Mouse (Mus musculus) adipose tissue, adult 10 weeks (tissue): ENCODE data around the gene Cntrl. TPM values are rescaled to one million over a fixed set of nuclear protein-coding genes. Genes with fewer than 3 reads are reported as not detected.

Experiments used
- polyA plus RNA-seq: library from polyadenylated mRNA; stranded (reverse); fragments of 350-450 nt; fragmentation: Illumina TruSeq; extraction: RNeasy Lipid Tissue Mini Kit (QIAGEN cat#74804); gene quantifications from one replicate; pipeline ENCODE4 v1.2.3, GENCODE M21; 2014; ENCODE audit warnings: low read depth, low replicate concordance

Gene Cntrl
- 16.8 TPM for polyA plus RNA-seq

DNA sequence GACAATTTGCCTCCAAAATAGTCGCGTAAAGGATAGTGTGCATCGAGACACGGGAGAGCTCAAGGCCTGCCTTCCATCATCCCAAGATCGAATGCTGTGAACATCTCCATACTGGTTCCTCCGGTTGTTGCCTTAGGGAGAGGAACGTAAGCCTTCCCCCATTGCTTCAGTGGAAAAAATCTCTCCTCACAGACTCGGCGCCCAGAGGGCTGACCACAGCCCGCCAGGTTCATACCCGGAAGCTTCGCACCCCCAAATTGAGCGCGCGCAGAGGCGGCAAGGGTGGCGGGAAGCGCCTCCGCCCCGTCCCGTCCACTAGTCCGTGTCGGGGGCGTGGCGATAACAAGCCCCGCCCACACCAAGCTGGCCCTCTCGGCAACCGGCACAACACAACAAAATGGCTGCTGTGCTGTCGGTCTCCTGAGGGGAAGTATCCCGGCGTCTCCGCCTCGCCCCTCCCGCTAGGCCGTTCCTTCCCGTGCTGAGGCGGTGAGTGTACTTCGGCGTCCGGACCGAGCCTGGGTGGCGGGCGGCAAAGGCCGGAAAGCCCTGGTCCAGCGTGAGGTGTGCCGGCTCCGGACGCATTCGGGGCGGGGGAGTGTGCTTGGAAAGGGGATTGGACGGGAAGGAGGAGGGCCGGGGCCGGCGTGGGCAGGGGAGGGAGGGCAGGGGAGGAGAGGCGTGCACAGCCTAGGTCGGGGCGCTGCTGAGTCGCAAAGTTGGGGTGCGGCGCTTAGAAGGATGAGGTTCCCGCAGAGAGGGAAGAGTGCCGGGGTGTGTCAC, at the start of gene Cntrl:
Cntrl (plus strand) TSS at position 352 of the 783 bp plus-strand sequence.

DNA sequence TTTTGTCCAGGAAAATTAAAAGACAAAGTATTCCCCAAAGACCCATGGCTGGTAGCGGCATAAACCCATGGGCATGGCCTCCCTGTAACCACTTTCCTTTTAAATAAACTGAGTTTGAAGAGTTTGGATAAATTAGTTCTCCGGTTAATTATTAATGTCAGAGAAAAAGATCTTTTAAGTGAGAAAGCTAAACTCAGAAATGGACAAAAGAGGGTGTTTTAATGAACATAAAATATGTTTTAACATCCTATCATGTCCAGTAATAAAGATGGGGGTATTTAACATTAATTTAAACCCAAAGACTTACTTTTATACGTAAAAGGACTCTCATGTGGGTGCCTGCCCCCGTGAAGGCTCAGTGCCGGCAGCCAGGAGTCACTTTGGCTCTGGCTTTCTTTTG, 48.0 kb upstream of the Cntrl start, which contains the start of gene Hc:
Hc (minus strand) TSS at position 101 of the 400 bp plus-strand sequence.

DNA sequence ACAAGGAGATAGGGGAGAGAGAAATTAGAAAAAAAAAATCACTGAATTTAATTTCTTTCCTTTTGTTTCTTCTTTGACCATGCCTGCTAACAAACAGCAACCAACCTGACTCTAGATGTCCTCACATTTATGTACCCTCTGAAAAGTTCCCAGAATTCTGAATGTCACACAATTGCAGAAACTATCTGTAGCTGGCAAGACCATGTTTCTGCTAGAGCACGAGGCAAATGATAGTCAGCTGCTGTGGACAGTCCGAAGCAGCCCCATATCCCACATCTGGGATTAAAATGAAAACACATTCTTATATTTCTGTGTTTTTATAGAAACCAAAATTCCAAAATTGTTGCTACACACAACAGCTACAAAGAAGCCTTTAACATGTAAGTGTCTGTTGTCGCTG, 7.8 kb upstream of the Cntrl start, which contains the start of gene AI182371:
AI182371 (minus strand) TSS at position 101 of the 400 bp plus-strand sequence.

DNA sequence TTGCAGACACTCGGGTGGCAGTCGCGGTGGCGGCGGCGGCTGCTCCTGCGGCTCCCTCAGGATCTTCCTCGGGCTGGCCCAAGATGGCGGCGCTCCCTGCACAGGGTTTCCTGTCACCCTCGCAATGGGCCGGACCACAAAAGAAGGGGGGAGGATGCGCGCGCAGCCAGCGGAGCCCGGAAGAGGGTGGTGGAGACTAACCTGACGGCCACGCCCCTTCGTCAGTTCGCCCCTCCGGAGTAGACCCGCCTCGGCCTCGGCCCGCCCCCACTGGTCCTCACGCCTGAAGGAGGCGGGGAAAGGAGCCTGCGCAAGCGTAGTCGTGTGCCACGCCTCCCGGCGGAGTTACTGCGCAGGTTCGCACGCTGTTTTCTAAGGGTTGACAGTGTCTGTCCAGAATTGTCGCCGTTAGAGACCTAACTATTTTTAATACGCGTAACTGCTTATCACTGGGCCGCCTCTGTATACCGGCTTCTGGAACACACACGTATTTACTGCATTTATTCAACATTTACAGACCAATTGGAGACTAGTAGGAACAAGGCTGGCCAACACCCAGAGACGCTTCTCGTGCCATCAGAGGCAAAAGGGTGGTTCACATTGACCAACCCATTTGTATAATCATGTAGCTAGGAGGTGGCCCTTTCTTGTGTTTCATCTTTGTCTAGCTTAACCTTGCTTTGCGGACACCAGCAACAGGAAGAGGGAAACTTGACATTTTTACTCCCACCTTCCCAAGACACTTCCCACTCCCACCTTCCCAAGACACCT, 91.8 kb downstream of the Cntrl start, which contains the start of gene Rab14:
Rab14 (minus strand) TSS at position 223 of the 771 bp plus-strand sequence.

Other genes starting within 250 kb of the Cntrl start
- 13.7 TPM for gene Cutal, start 235.1 kb upstream of the Cntrl start, polyA plus RNA-seq
- 31.7 TPM for gene Psmd5, start 234.5 kb upstream of the Cntrl start, polyA plus RNA-seq
- 10.8 TPM for gene Phf19, start 195.5 kb upstream of the Cntrl start, polyA plus RNA-seq
- gene Traf1, start 147.7 kb upstream of the Cntrl start, polyA plus RNA-seq: 4.2 TPM
- gene Hc, start 48.1 kb upstream of the Cntrl start, polyA plus RNA-seq: not detected
- gene AI182371, start 7.9 kb upstream of the Cntrl start, polyA plus RNA-seq: 0.47 TPM
- gene Rab14, start 91.6 kb downstream of the Cntrl start, polyA plus RNA-seq: 122 TPM
- gene Gsn, start 146.9 kb downstream of the Cntrl start, polyA plus RNA-seq: 3,961 TPM
- 42.8 TPM for gene Stom, start 227.5 kb downstream of the Cntrl start, polyA plus RNA-seq